Mouse (Mus musculus): ENCODE data around the gene Mark1.

Gene Mark1

GRCm38 (mm10) chr1:184853339-184853738 is 146.0 kb downstream of the Mark1 start:
- intact Hi-C loops (cut with DNase I), result loop anchor here (5.0 kb wide), 1 partner anchor 34 kb away; no protein-coding TSS in a partner anchor

GRCm38 (mm10) chr1:184851741-184852618 is 147.4 kb downstream of the Mark1 start:
- intact Hi-C loops (cut with DNase I), result loop anchor here (2.0 to 5.0 kb wide), 2 partner anchors 27 to 35 kb away; no protein-coding TSS in a partner anchor

- intact Hi-C loops (cut with DNase I), result loop anchor here (2.0 to 5.0 kb wide), 2 partner anchors 26 to 36 kb away; no protein-coding TSS in a partner anchor
Measured at GRCm38 (mm10) chr1:184851166-184851565, 148.2 kb downstream of the Mark1 start.

- intact Hi-C loops (cut with DNase I), result no loop called here
Measured at GRCm38 (mm10) chr1:184846973-184847372, 152.4 kb downstream of the Mark1 start.
